Mouse (Mus musculus) embryonic facial prominence, embryonic 11.5 days (tissue): ENCODE data around the gene Banf1. TPM values are rescaled to one million over a fixed set of nuclear protein-coding genes. Genes with fewer than 3 reads are reported as not detected.
"Not testable (repeated sequence)": the region's sequence is repeated elsewhere in the genome, so short reads cannot be mapped to it uniquely, and the experiment has no call there.

Experiments
- ATAC-seq: fragments of 200-750 bp; cut with Nextera tagmentation; replicated peaks from 2 replicates; pipeline ENCODE4 v1.8.0; 2017; ENCODE audit warnings: low read depth; ENCODE audit not compliant: insufficient number of reproducible peaks, low FRiP score, low TSS enrichment
- DNase-seq: peaks from one replicate; pipeline ENCODE4 v3.0.0-alpha.2; 2015; ENCODE audit warnings: low spot score
- H3K27ac ChIP-seq: fragments of 300-500 bp; sonication (generic); replicated peaks from 2 replicates; pipeline ENCODE4 v1.5.1; 2014; ENCODE audit warnings: mild to moderate bottlenecking, low read depth, low read length, control low read depth
- H3K27me3 ChIP-seq: fragments of 300-500 bp; sonication (generic); 2 replicates; pipeline ENCODE4 v1.6.1; 2014; ENCODE audit warnings: mild to moderate bottlenecking, low read length, moderate library complexity, mixed read lengths; ENCODE audit not compliant: control insufficient read depth, insufficient read depth
- H3K36me3 ChIP-seq: fragments of 300-500 bp; sonication (generic); replicated peaks from 2 replicates; pipeline ENCODE4 v1.6.1; 2014; ENCODE audit warnings: low read depth, mild to moderate bottlenecking, low read length, moderate library complexity, mixed read lengths; ENCODE audit not compliant: control insufficient read depth, insufficient read depth
- H3K4me1 ChIP-seq: fragments of 300-500 bp; sonication (generic); 2 replicates; pipeline ENCODE4 v1.6.1; 2014; ENCODE audit warnings: low read length, mixed read lengths; ENCODE audit not compliant: control insufficient read depth, insufficient read depth
- H3K4me2 ChIP-seq: fragments of 300-500 bp; sonication (generic); 2 replicates; pipeline ENCODE4 v1.6.1; 2014; ENCODE audit warnings: low read depth, mild to moderate bottlenecking, control low read depth, low read length, moderate library complexity
- H3K4me3 ChIP-seq: fragments of 300-500 bp; sonication (generic); 2 replicates; pipeline ENCODE4 v1.5.1; 2014; ENCODE audit warnings: low read depth, low read length, control low read depth
- H3K9ac ChIP-seq: fragments of 300-500 bp; sonication (generic); replicated peaks from 2 replicates; pipeline ENCODE4 v1.6.1; 2014; ENCODE audit warnings: mild to moderate bottlenecking, control low read depth, low read length
- H3K9me3 ChIP-seq: fragments of 300-500 bp; sonication (generic); replicated peaks from 2 replicates; pipeline ENCODE4 v1.6.1; 2016; ENCODE audit warnings: mild to moderate bottlenecking, low read length, inconsistent platforms, mixed read lengths; ENCODE audit not compliant: control insufficient read depth
- WGBS: fragments of 180-500 bp; shearing (Covaris S2); extraction: QIAGEN DNeasy Blood & Tissue Kit; methylation state at CpG from one replicate; pipeline ENCODE4 v1.1.7; 2014; 5-methylcytosine and 5-hydroxymethylcytosine counted together
- polyA plus RNA-seq: library from polyadenylated mRNA; unstranded; fragments of >200 nt; fragmentation: Nextera tagmentation; extraction: Ambion mirVana; gene quantifications from 2 replicates; pipeline ENCODE4 v1.2.1, GENCODE M21; 2014

The Banf1 gene
- polyA plus RNA-seq, 1 experiment from 2014 or later, result 464 TPM

DNA sequence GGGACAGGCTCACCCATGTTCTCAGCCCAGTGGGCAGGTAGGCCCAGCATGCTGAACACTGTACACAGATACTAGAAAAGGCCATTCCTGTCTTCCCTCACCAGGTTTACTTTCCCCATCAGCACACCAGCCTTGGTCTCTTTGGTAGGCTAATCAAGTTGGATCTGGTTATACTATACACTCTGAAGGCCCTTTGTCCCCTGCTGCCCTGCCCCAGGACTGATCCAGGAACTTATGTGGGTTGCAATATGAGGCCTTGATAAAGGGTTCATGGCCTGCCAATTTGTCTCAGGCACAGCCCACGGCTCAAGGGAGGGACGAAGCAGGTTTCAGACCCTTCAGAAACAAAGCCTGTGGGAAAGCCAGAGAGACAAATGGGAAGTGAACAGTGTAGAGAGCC lies 13.4 kb downstream of the Banf1 start:
- 75% methylated on average over 2 of the region's 2 CpGs for WGBS
- Histone ChIP-seq H3K9ac (no peak overlapping the region), H3K4me2 (no peak overlapping the region), H3K4me3 (no peak overlapping the region), H3K27ac (no peak overlapping the region), H3K4me1 (no peaks in the 10 kb centered on the region), H3K9me3 (no peaks in the 10 kb centered on the region), H3K36me3 (no peaks in the 10 kb centered on the region), H3K27me3 (no peaks in the 10 kb centered on the region)
- ATAC-seq, result no peak
- no peak for DNase-seq

DNA sequence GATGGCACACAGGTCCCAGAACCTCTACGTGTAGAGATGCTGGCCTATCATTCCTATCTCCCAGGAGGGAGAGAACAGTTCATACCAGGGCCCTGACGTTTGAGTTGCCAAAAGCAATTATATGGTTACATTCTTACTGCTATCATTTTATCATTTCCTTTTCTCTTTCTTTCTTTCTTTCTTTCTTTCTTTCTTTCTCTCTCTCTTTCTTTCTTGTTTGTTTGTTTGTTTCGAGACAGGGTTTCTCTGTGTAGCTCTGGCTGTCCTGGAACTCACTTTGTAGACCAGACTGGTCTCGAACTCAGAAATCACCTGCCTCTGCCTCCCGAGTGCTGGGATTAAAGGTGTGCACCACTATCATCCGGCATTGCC lies 17.5 kb downstream of the Banf1 start, which contains the start of gene Cst6:
Gene Cst6, minus strand, starts transcription at position 73 of the 372 bp plus-strand sequence.
- WGBS, result 59% methylated on average over 6 of the region's 6 CpGs
- not testable (repeated sequence) for ATAC-seq, H3K27ac ChIP-seq, H3K36me3 ChIP-seq, H3K9me3 ChIP-seq, H3K4me1 ChIP-seq, DNase-seq, H3K27me3 ChIP-seq
- Histone ChIP-seq H3K9ac (peak within 1 kb of the TSS; percentile 50), H3K4me3 (peak within 1 kb of the TSS; percentile 26), H3K4me2 (peak within 1 kb of the TSS; percentile 67)

DNA sequence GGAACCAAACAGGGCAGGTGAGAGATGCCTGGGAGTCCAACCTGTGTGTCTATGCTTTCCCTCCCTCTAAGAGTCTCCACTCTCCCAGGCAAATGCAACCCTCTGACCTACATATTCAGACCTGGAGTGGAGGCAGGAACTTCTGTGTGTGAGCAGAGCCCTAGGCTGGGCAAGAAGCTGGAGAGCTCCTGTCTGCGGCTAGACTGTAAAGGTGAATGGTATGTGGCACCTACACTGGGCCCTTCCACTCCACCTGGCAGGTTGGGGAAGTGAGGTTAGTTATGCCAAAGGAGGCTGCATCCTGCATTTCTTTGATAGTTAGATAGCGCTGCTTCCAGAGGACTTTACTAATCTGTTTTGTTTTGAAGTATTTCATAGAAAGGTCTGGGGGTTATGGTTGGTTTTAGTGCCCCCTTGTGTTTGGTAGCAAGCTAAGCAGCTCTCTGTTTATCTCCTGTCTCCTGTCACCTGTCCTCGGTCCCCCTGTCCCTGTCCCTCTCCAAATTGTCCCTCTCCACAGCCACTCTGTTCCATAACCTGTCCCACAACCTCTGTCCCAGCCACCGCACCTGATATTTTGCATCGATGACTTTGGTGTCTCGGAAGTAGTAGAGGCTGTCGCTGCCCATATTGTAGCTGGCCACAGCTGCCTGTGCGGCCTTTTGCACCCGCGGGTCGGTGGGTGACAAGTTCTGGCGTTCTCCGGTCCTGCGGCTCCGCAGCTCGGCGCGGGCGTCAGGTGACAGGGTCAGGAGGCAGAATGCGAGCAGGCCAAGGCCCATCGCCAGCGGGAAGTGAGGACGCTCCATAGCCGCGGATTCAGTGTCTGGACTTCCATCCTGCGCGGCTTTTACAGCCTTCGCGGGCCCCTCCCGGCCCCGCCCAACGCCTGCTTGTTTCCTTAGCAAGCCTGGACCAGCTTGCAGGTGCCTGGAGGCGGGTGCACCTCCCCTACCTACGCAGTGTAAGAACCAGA lies 18.2 kb downstream of the Banf1 start:
- no peaks in the 10 kb centered on the region for H3K27me3 ChIP-seq
- no peaks in the 10 kb centered on the region for H3K9me3 ChIP-seq
- H3K4me3 ChIP-seq, result peak overlapping the region; percentile 26
- no peak for ATAC-seq
- DNase-seq, result peak; percentile 60
- no peaks in the 10 kb centered on the region for H3K4me1 ChIP-seq
- WGBS, result 8% methylated on average over 34 of the region's 34 CpGs
- peak overlapping the region; percentile 50 for H3K9ac ChIP-seq
- no peaks in the 10 kb centered on the region for H3K36me3 ChIP-seq
- peak overlapping the region; percentile 67 for H3K4me2 ChIP-seq
- H3K27ac ChIP-seq, result no peak overlapping the region

DNA sequence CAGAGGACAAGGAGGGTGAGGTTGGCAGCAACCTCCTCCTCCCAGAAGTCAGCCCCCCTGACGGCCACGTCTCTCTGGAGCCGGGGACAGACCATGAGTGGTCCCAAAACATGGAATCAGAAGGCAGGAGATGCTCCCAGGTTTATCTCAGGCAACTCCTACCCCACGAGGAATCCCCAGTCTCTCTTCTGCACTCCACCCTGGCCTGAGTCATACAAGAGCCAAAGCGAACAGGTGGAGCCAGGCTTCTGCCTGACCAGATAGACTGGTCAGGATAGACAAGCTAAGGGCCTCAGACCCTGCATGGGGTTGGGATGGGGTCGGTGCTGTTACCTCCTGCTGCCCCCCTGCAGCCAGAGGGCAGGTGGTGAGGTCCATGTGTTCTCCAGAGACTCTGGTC lies 18.9 kb downstream of the Banf1 start:
- Histone ChIP-seq H3K4me3 (no peak overlapping the region), H3K27ac (no peak overlapping the region), H3K9me3 (no peaks in the 10 kb centered on the region), H3K4me1 (no peaks in the 10 kb centered on the region), H3K4me2 (no peak overlapping the region), H3K27me3 (no peaks in the 10 kb centered on the region), H3K36me3 (no peaks in the 10 kb centered on the region), H3K9ac (no peak overlapping the region)
- no peak for ATAC-seq
- 80% methylated on average over 6 of the region's 6 CpGs for WGBS
- DNase-seq, result no peak

DNA sequence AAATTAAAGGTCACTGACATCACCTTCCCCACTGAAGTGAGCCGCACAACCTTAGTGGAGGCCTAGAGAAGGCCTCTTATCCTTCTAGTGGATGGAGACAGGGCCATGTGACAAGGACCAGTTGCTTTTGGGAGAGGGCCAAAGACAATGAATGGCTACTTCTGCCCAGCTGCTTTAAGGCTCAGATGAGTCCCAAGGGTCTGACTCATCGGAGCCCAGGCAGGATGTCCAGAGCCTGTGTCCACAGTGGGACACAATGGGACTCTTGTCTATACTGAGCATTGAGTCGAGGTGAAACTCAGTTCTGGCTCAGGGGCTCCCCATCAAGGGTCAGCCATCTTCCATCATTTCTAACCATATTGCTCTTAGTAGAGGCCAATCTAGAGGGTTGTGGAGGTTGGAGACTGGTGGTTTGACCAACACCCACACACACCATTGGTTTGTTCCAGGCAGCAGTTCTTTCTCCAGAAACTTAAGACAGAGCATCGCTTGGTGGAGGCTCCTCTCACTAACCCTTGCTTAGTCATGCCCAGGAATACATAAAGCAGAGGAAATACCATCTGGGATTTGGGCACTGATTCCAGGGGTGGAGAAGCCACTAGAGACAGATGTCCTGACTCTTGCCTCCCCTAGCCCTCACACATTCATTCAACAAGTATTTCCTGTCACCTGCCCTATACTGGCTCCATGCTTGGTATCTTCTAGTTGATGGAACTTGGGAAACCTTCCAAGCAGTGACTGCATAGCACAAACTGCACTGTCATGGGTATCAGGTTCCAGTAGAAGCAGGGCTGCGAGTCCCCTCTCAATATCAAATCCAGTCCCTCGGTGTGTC lies 21.5 kb downstream of the Banf1 start:
- H3K36me3 ChIP-seq, result no peaks in the 10 kb centered on the region
- H3K9me3 ChIP-seq, result no peaks in the 10 kb centered on the region
- WGBS, result 58% methylated on average over 6 of the region's 6 CpGs
- DNase-seq, result no peak
- H3K27me3 ChIP-seq, result no peaks in the 10 kb centered on the region
- H3K27ac ChIP-seq, result no peak overlapping the region
- H3K4me3 ChIP-seq, result no peak overlapping the region
- H3K4me2 ChIP-seq, result no peak overlapping the region
- H3K9ac ChIP-seq, result no peak overlapping the region
- ATAC-seq, result no peak
- no peaks in the 10 kb centered on the region for H3K4me1 ChIP-seq

DNA sequence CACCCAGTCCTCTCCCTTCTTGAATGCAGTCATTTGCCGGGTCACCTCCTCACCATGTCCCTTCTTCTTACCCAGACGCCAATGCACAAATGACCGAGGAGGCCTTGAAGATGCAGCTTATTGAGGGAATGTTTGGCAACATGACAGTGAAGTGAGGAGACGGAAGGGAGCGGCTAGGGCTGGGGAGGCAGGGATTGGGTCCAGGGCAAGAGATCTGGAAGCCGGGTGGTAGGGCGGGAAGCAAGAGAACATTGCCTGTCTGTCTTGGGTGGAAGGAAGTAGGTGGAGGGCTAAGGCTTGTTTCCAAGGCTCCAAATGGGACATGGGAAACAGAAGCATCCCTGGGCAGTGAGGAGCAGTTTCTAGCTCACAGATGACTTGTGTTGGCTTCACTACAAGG lies 25.6 kb downstream of the Banf1 start:
- H3K9me3 ChIP-seq, result no peaks in the 10 kb centered on the region
- no peak overlapping the region for H3K4me2 ChIP-seq
- H3K36me3 ChIP-seq, result no peaks in the 10 kb centered on the region
- H3K27me3 ChIP-seq, result no peaks in the 10 kb centered on the region
- H3K27ac ChIP-seq, result no peak overlapping the region
- no peaks in the 10 kb centered on the region for H3K4me1 ChIP-seq
- H3K4me3 ChIP-seq, result no peak overlapping the region
- ATAC-seq (no peak), DNase-seq (no peak)
- 94% methylated on average over 7 of the region's 7 CpGs for WGBS
- no peak overlapping the region for H3K9ac ChIP-seq

DNA sequence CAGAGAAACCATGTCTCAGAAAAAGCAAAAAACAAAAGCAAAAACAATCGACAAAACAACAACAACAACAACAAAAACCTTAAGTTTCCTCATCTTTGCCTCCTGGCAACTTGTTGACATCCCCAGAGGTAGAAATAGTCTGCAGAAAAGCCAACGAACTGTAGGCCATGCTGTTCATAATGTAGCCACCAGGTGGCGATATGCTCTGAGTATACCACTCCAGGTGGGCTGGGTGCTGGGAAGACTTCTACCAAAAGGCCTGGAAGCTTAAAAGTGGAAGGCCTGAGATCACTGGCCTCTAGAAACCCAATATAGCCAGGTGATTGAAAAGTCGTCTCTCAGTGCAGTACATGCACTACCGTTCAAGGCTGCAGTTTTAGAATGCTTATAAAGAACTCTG lies 29.0 kb downstream of the Banf1 start:
- H3K27ac ChIP-seq, result no peak overlapping the region
- WGBS, result 22% methylated on average over 5 of the region's 5 CpGs
- ATAC-seq, result no peak
- no peak overlapping the region for H3K4me3 ChIP-seq
- H3K4me1 ChIP-seq, result no peaks in the 10 kb centered on the region
- no peak overlapping the region for H3K4me2 ChIP-seq
- no peaks in the 10 kb centered on the region for H3K36me3 ChIP-seq
- no peaks in the 10 kb centered on the region for H3K9me3 ChIP-seq
- no peaks in the 10 kb centered on the region for H3K27me3 ChIP-seq
- no peak overlapping the region for H3K9ac ChIP-seq
- DNase-seq, result peak; percentile 85

DNA sequence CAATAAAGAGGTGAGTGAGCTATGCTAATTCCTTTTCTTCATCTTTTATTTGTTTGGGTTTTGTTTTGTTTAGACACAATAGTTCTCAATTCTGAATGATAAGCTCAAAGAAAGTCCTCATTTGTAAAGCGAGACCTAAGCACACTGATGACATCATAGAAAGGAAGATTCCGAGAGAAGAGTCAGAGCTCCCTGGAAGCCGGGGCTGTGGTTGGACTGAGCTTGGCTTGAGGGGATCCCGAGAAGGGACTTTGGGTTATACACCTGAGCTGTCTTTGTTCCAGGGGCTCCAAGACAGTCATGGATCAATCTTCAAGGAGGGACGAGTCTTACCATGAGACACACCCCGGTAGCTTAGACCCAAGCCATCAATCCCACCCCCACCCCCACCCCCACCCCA lies 31.5 kb downstream of the Banf1 start, which contains the start of gene Catsper1:
Gene Catsper1, plus strand, starts transcription at position 301 of the 400 bp plus-strand sequence.
- DNase-seq (no peak), ATAC-seq (no peak)
- WGBS, result 92% methylated on average over 6 of the region's 6 CpGs
- H3K27ac ChIP-seq, result no peak within 1 kb of the TSS
- no peaks in the 10 kb centered on the region for H3K27me3 ChIP-seq
- H3K9me3 ChIP-seq, result no peaks in the 10 kb centered on the region
- H3K4me3 ChIP-seq, result no peak within 1 kb of the TSS
- H3K36me3 ChIP-seq, result no peaks in the 10 kb centered on the region
- H3K9ac ChIP-seq, result no peak within 1 kb of the TSS
- H3K4me1 ChIP-seq, result no peaks in the 10 kb centered on the region
- no peak within 1 kb of the TSS for H3K4me2 ChIP-seq
